Mouse (Mus musculus) CD4-positive, CD25-positive, alpha-beta regulatory T cell (primary cell): Measurements from ENCODE around the gene Bptf. TPM values are rescaled to one million over a fixed set of nuclear protein-coding genes. Genes with fewer than 3 reads are reported as not detected.

Experiments used
- polyA plus RNA-seq: library from polyadenylated mRNA; unstranded; fragments of 100-300 nt; shearing (Covaris generic); gene quantifications from one replicate; pipeline ENCODE4 v1.2.1, GENCODE M21; 2017

Bptf gene
- polyA plus RNA-seq: 19.7 TPM

DNA sequence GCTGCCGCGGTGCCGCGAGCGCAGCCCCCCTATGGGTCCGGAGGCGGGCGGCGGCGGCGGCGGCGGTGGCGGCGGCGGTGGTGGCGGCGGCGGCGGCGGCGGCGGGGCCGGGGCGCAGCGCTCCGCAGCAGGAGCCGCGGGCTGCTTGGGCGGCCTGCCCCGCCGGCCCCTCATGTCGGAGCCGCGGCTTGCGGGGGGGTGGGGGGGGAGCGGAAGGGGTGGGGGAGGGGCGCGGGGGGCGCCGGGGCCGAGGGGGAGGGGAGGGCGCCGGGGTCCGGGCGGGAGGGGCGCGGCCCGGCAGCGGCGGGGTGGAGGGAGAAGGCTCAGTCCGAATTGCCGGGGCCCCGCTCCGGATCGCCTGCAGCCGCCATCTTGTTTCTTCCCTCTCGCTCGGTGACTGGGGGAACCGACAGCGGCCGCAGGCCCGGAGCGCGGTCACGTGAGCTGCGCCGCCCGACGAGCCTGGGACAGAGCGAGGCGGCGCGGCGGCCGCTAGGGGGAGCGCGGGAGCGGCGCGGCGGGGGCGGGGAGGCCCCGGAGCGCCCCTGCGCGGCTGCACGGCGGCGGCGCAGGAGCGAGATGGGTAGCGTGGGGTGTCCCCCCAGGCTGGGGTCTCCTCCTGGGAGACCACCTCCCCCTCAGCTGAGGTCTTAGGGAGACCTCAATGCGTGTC lies at the start of gene Bptf:
Bptf (minus strand) TSS at position 379 of the 673 bp plus-strand sequence.

DNA sequence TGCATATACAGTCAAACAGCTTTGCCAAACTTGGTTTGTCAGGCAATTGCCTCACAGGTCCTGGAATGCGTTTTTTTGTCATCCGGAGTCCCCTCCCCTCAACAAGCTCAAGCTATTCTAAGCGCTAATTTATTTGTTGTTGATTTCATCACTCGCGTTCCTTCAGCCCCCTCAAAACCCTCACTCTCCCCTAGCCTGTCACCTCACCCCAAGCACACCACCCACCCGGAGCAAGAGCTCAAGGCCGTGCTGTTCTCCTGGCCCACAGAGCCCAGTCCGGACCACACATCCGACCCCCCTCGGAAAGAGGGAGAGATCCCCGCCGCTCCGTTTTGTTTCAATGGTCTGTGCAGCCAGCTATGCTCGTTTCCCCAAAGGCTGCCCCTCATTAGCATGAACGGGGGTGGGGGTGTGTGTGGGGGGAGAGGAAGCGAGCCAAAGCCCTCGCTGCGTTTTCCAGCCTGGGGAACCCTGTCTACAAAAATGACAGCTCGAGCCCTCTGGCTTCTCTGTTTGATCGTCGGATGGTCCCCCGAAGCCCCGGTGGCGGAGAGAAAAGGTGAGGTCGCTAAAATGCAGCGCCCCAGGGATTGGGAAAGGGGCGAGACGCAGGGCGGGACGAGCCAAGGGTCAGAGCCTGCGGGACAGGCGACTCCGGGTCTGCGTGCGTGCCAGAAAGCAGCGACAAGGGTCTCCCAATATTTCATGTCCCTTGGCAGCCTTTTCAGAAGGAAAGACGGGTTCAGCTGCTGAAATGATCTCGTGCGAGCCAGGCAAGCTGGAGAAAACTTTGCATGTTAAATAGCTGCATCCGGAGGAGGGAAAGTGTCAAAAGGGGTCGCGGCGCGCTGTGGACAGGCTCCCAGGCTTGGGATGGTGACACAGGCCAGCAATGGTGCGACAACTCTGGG lies 106.3 kb downstream of the Bptf start, which contains the start of gene 1810010H24Rik:
1810010H24Rik (plus strand) TSS at position 271 of the 911 bp plus-strand sequence.

DNA sequence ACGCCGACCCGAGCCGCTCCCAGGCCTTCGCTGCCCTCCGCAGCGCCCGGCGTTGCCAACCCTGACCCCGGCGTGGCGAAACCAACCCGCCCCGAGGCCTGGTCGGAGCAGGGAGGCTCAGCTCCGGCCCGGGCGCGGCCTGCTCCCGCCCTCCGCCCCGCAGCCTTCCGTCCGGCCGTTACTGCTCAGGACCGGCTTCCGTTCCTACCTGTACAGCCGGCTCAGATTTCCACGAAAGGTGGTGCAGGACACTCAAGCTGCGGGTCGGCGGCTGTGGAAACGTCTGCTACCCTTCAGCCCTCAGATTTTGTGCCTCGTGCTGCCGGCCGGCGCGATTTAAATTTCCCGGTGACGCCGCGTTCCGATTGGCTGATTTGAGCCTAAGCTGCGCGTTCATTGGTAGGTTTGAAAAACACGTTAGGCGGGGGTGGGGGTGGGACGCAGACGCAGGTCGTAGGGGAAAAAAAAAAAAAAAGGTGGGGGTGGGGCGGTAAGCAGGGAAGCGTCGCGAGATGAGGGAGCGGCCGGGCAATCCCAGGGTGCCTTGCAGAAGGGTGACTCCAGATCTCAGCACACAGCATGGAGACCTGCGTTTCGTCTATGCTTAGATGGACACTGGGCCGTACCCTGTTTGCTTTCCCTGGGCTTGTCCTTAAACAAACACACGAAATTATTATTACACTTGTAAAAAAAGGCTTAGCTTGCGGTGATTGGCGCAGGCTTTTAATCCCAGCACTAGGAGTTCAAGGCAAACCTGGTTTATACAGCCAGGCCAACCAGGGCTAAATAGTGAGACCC lies 132.6 kb downstream of the Bptf start, which contains the start of gene Kpna2:
Kpna2 (minus strand) TSS at position 391 of the 798 bp plus-strand sequence.

Other genes with a start within 250 kb of the Bptf start
- gene Smurf2, start 211.4 kb downstream of the Bptf start, polyA plus RNA-seq: 25.4 TPM
- 61.6 TPM for gene Kpna2, start 132.6 kb downstream of the Bptf start, polyA plus RNA-seq
- gene 1810010H24Rik, start 106.4 kb downstream of the Bptf start, polyA plus RNA-seq: 1.2 TPM
- gene Nol11, start 57.3 kb upstream of the Bptf start, polyA plus RNA-seq: 54.7 TPM